Mouse (Mus musculus): Measurements from ENCODE around the gene Nxnl2.

Nxnl2 gene

GRCm38 (mm10) chr13:51214746-51215145, 43.9 kb downstream of the Nxnl2 start:
- in situ Hi-C loops (cut with MboI; ENCODE audit: low pct_unique_long_range_greater_than_20kb in 1 of 2, low sequenced_read_pairs in 2 of 2, unreplicated experiment in 1 of 2): loop anchor here (5.0 to 10.0 kb wide), 3 partner anchors 210 to 252 kb away; no protein-coding TSS in a partner anchor

DNA sequence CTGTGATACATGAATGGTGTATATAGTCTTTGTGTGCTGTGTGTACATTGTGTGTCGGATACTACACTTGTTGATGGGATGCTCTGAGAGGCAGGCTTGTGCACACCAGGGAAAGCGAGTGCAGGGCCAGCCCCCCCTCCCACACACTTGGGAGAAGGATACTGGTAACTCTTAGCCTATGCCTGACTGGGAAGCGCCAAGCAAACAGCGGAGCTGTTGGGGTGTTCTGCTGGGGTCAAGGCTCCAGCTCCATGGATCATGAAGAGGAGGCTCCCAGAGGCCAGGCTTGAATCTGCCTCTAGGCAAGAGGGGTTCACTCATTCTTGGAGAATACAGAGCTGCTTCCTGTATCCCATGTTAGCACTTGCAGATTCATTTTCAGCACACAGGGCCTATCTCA, 50.1 kb downstream of the Nxnl2 start:
- in situ Hi-C loops (cut with MboI; ENCODE audit: low pct_unique_long_range_greater_than_20kb in 1 of 2, low sequenced_read_pairs in 2 of 2, unreplicated experiment in 1 of 2): no loop called here

- in situ Hi-C loops (cut with MboI; ENCODE audit: low pct_unique_long_range_greater_than_20kb in 1 of 2, low sequenced_read_pairs in 2 of 2, unreplicated experiment in 1 of 2): no loop called here
Observed at GRCm38 (mm10) chr13:51221425-51222160, 50.8 kb downstream of the Nxnl2 start.
